Mouse (Mus musculus) liver, adult 2 months (tissue): ENCODE data around the gene Btg3.

Experiments used
- CTCF ChIP-seq: fragments of 200-500 bp; IDR thresholded peaks from 2 replicates; pipeline ENCODE4 v1.5.1; 2011; ENCODE audit warnings: low read depth, low read length, control low read depth
- POLR2A ChIP-seq: fragments of 200-500 bp; IDR thresholded peaks from 2 replicates; pipeline ENCODE4 v1.6.1; 2011; ENCODE audit warnings: low read length, control low read depth; ENCODE audit not compliant: insufficient read depth; ENCODE audit errors: extremely low read depth

- TF ChIP-seq CTCF (no peak), POLR2A (no peak)
Observed at GRCm38 (mm10) chr16:78309258-78309657, 67.7 kb downstream of the Btg3 start.
